In the genomic region with DNA sequence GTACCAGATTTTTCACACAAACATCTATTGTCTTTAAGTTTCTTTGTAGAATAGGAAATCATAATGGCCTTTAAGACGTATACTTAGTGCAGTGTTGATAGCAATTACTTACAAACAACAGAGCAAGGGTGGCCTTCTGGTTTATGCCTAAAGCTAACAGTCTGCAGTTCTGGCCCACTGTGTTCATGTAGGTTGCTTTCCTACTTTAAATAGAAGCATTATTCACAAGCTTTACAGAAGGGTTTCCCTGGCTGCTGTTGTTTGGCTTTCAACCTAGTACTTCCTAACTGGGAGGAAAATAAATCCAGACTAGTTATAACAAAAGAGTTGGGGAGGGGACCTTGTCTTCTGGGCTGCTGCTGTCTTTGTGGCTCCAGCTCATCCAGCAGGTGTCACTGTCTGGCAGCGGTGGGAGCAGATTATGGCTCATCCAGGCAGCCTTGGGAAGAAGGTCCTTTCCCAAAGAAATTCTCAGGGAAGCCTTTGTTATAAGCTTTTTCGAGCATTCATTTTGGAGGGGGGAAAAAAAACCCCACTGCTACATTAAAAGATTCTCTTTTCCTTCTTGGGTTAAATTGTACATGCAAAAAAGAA, we compare ENCODE assay signal across 8 mouse cellular contexts.
DNase-seq lines count a peak whose midpoint lies in the region; ATAC-seq and TF ChIP-seq lines count a peak whose summit lies in the region.

No protein-coding gene starts in this region.

- H3K4me3 ChIP-seq in kidney, adult 2 months (ENCODE audit: insufficient read depth, low read depth, low read length) = no peak overlapping the region
- H3K4me3 ChIP-seq in bone marrow macrophage, adult 2 months (ENCODE audit: insufficient read depth, low read length) = no peak overlapping the region
- no peak overlapping the region for H3K4me3 ChIP-seq in hindbrain, embryonic 15.5 days
- H3K4me3 ChIP-seq in neural tube, embryonic 15.5 days (replicated peaks) = no peak overlapping the region

- no peak for TF ChIP-seq POLR2A in kidney, adult 2 months (IDR thresholded peaks at IDR 0.05; ENCODE audit: low read depth, low read length)
- TF ChIP-seq POLR2A in bone marrow macrophage, adult 2 months (IDR thresholded peaks at IDR 0.05; ENCODE audit: borderline replicate concordance, low read depth, low read length) = no peak

- no peak overlapping the region for H3K4me2 ChIP-seq in hindbrain, embryonic 15.5 days
- H3K4me2 ChIP-seq in neural tube, embryonic 15.5 days = no peak overlapping the region

- H3K9ac ChIP-seq in hindbrain, embryonic 15.5 days = no peak overlapping the region
- no peak overlapping the region for H3K9ac ChIP-seq in neural tube, embryonic 15.5 days (replicated peaks)

- peak; percentile 33 for DNase-seq in kidney, adult 2 months
- DNase-seq in kidney, adult 8-10 months = no peak
- DNase-seq in ES-CJ7 (ENCODE audit: low read depth, low spot score) = peak; percentile 45
- DNase-seq in cerebellum, adult 18-20 months = no peak
- no peak for DNase-seq in thymus, postnatal 36 days

- 63% methylated on average over 3 of the region's 3 CpGs for WGBS in kidney, adult 2 months
- WGBS in hindbrain, embryonic 15.5 days = 38% methylated on average over 3 of the region's 3 CpGs
- 23% methylated on average over 3 of the region's 3 CpGs for WGBS in neural tube, embryonic 15.5 days

- H3K36me3 ChIP-seq in kidney, adult 2 months (ENCODE audit: control insufficient read depth, insufficient read depth, low read length) = no peaks in the 10 kb centered on the region
- 0 out of 2 replicates have a peak, but pooled peaks cover 4% of the 10 kb centered on the region for H3K36me3 ChIP-seq in hindbrain, embryonic 15.5 days
- H3K36me3 ChIP-seq in neural tube, embryonic 15.5 days = peaks cover 19% of the 10 kb centered on the region

- H3K27me3 ChIP-seq in kidney, adult 2 months (replicated peaks; ENCODE audit: control insufficient read depth, insufficient read depth, low read length) = no peaks in the 10 kb centered on the region
- H3K27me3 ChIP-seq in hindbrain, embryonic 15.5 days = no peaks in the 10 kb centered on the region
- no peaks in the 10 kb centered on the region for H3K27me3 ChIP-seq in neural tube, embryonic 15.5 days (replicated peaks)

- TF ChIP-seq CTCF in kidney, adult 2 months (conservative IDR thresholded peaks at IDR 0.05; ENCODE audit: insufficient read depth, insufficient read length, low read depth, low read length) = peak; percentile 60
- TF ChIP-seq CTCF in bone marrow macrophage, adult 2 months (IDR thresholded peaks at IDR 0.05; ENCODE audit: low read depth, low read length) = peak; percentile 31; the same call in 1 of the 2 replicates

- no peak overlapping the region for H3K27ac ChIP-seq in kidney, adult 2 months (ENCODE audit: insufficient read depth, low read depth, low read length)
- no peak overlapping the region for H3K27ac ChIP-seq in bone marrow macrophage, adult 2 months (ENCODE audit: insufficient read depth, low read depth, low read length)
- H3K27ac ChIP-seq in hindbrain, embryonic 15.5 days (replicated peaks) = 0 out of 2 replicates have a peak overlapping the region, but pooled peaks have one; percentile 48
- H3K27ac ChIP-seq in neural tube, embryonic 15.5 days (replicated peaks) = peak overlapping the region; percentile 30; the same call in 1 of the 2 replicates

- H3K4me1 ChIP-seq in kidney, adult 2 months (ENCODE audit: control insufficient read depth, insufficient read depth, low read length) = peaks cover 8% of the 10 kb centered on the region; the same call in 1 of the 2 replicates
- no peaks in the 10 kb centered on the region for H3K4me1 ChIP-seq in bone marrow macrophage, adult 2 months (ENCODE audit: control insufficient read depth, insufficient read depth, low read length)
- no peaks in the 10 kb centered on the region for H3K4me1 ChIP-seq in hindbrain, embryonic 15.5 days (replicated peaks)
- H3K4me1 ChIP-seq in neural tube, embryonic 15.5 days = peaks cover 5% of the 10 kb centered on the region; the same call in 1 of the 2 replicates

- ATAC-seq in hindbrain, embryonic 15.5 days (ENCODE audit: low FRiP score, low read depth) = no peak
- peak; percentile 79; the same call in 1 of the 2 replicates for ATAC-seq in neural tube, embryonic 15.5 days (ENCODE audit: low FRiP score)

- no peaks in the 10 kb centered on the region for H3K9me3 ChIP-seq in hindbrain, embryonic 15.5 days
- no peaks in the 10 kb centered on the region for H3K9me3 ChIP-seq in neural tube, embryonic 15.5 days (replicated peaks)

Comparison
In these comparisons a context has a peak if more than half of its experiments do, and no peak if none do; other contexts are left out.
1. DNase-seq: peak in kidney, adult 2 months (single experiment) and ES-CJ7 (single experiment); none in kidney, adult 8-10 months (0 of 2), cerebellum, adult 18-20 months (0 of 2) and thymus, postnatal 36 days (0 of 2).
2. H3K27ac ChIP-seq: peak in hindbrain, embryonic 15.5 days (single experiment) and neural tube, embryonic 15.5 days (single experiment); none in kidney, adult 2 months (single experiment) and bone marrow macrophage, adult 2 months (single experiment).